Mouse (Mus musculus) forelimb bud, embryonic 11.5 days (tissue): ENCODE results near the gene Ccl11.

ENCODE experiments used
- DNase-seq: peaks from one replicate; pipeline ENCODE4 v3.0.0-alpha.2; 2012; ENCODE audit warnings: low read depth, low spot score

The Ccl11 gene

GRCm38 (mm10) chr11:82057646-82058045, at the start of gene Ccl11:
Gene Ccl11, plus strand, starts transcription at chr11:82057823.
- no peak for DNase-seq

GRCm38 (mm10) chr11:82010115-82010514, 47.5 kb upstream of the Ccl11 start:
- DNase-seq = no peak

GRCm38 (mm10) chr11:82011411-82012193, 46.0 kb upstream of the Ccl11 start:
- DNase-seq = no peak

- DNase-seq = no peak
Measured at GRCm38 (mm10) chr11:82013756-82014155, 43.9 kb upstream of the Ccl11 start.

GRCm38 (mm10) chr11:82015066-82015465, 42.6 kb upstream of the Ccl11 start:
- DNase-seq = no peak

GRCm38 (mm10) chr11:82016181-82016780, 41.3 kb upstream of the Ccl11 start:
- DNase-seq = no peak

GRCm38 (mm10) chr11:82019389-82019788, 38.2 kb upstream of the Ccl11 start:
- no peak for DNase-seq

GRCm38 (mm10) chr11:82019793-82020192, 37.8 kb upstream of the Ccl11 start:
- no peak for DNase-seq

GRCm38 (mm10) chr11:82021406-82021805, 36.2 kb upstream of the Ccl11 start:
- no peak for DNase-seq

GRCm38 (mm10) chr11:82022504-82023056, 35.0 kb upstream of the Ccl11 start:
- DNase-seq = no peak

GRCm38 (mm10) chr11:82023769-82024168, 33.9 kb upstream of the Ccl11 start:
- DNase-seq = no peak

- DNase-seq = no peak
Measured at GRCm38 (mm10) chr11:82030171-82030570, 27.5 kb upstream of the Ccl11 start.

GRCm38 (mm10) chr11:82032136-82032535, 25.5 kb upstream of the Ccl11 start:
- DNase-seq = no peak

- DNase-seq = no peak
Measured at GRCm38 (mm10) chr11:82032678-82033344, 24.8 kb upstream of the Ccl11 start.

GRCm38 (mm10) chr11:82034446-82034845, 23.2 kb upstream of the Ccl11 start:
- DNase-seq = no peak

- no peak for DNase-seq
Measured at GRCm38 (mm10) chr11:82035356-82035755, 22.3 kb upstream of the Ccl11 start, which contains the start of gene Ccl2. Gene Ccl2, plus strand, starts transcription at chr11:82035571.

- DNase-seq = no peak
Measured at GRCm38 (mm10) chr11:82035857-82036256, 21.8 kb upstream of the Ccl11 start.

- no peak for DNase-seq
Measured at GRCm38 (mm10) chr11:82038535-82038934, 19.1 kb upstream of the Ccl11 start, which contains the start of gene Gm17268. Gene Gm17268, minus strand, starts transcription at chr11:82038562.

GRCm38 (mm10) chr11:82039132-82039660, 18.4 kb upstream of the Ccl11 start:
- DNase-seq = no peak

GRCm38 (mm10) chr11:82041671-82042080, 15.9 kb upstream of the Ccl11 start:
- DNase-seq = no peak

GRCm38 (mm10) chr11:82045471-82045870, 12.2 kb upstream of the Ccl11 start, which contains the start of gene Ccl7:
Gene Ccl7, plus strand, starts transcription at chr11:82045712.
- no peak for DNase-seq
